Mouse (Mus musculus): ENCODE measurements around the gene Rhod.
"Not testable (repeated sequence)": the region's sequence is repeated elsewhere in the genome, so short reads cannot be mapped to it uniquely, and the experiment has no call there.

Rhod gene

DNA sequence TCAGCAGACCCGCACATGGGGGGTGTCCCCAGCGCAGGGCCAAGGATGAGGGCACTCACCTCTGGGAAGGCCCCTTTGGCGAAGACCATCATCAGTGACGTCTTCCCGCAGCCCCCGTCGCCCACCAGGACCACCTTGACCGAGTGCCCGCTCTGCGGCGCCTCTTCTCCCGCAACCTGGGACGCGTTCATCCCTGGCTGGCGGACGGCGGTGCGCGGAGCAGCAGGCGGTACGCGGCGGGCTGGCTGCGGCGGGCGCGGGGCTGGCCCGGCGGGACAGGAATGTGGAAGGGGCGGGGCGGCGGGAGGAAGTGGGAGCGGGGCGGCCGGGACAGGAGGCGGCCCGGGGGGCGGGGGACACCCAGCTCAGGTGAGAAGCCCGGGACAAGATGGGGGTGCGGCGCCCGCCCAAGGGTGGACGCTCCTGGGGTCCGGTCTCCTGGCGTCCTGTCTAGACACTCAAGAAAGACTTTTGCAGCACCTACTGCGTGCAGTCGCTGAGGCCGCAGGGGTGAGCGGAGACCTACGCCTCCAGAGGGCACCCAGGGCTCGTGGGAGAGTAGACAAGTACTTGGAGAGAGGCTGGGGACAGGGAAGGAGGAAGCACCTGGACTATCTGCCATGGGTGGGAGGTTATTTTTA, at the start of gene Rhod:
TSS of gene Rhod (minus strand) at position 272 of the 641 bp plus-strand sequence.
- peak; percentile 34 to 39 for DNase-seq

DNA sequence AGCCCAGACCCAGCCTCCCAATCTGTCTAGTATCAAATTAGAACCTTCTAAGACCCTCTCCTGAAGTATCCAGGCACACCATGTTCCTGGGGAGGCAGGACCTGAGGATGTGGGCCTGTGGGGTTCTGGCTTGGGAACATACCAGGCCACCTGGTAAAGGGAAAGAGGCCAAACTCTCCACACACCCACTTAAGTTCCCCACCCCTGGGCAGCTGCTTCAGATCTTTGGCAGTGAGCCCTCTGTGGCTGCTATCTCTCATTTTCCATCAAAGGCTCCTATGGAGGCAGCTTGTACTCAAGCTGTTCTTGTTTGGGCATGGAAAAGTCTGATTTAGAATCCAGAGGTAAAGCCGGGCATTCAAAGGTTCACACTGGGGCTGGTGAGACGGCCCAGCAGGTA, 48.6 kb upstream of the Rhod start:
- no peak for DNase-seq

DNA sequence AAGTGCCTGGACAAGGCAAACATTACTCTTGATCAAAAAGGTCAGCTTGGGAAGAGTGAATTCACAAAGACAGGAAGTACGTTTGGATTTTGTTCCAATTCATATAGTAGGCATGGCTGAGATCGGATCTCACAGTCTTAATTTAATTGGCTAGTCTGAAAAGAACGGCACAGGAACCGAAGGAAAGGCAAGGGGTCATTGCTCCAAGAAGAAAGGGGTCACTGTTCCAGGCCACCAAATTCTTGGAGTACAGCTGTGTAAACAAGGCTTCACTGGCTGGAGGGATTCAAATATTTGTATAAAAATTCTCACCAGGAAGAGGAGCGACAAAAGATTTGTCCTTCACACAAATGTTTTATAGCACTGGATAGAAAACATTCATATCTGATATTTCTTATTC, 45.8 kb upstream of the Rhod start:
- no peak for DNase-seq

DNA sequence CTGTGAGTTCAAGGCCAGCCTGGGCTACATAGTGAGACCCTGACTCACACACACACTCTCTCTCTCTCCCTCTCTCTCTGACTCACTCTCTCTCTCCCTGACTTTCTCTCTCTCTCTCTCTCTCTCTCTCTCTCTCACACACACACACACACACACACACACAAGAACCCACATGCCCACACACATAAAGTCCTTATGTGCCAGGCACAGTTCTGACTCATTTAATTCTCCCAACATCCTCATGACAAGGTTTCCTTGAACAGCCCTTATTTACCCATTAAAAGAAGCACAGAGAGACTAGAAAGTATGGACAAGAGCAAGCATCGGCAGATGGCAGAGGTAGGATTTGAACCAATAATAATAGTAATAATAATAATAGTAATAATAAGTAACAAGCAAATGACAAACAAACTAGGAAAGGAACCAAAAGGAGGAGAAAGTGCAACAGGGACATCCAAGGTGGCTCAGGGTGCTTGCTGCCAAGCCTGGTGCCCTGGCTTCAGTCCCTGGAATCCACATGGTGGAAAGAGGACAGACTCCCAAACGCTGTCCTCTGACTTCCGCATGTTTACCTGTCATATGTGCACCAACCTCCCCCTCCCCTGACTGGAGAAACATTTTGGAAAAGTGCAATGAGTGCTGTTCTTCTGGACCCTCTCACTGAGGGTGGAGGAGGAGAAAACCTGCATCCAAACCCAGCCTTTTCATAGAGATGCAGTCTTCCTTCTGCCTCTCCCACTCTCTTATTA, 43.1 kb upstream of the Rhod start:
- no peak for DNase-seq

DNA sequence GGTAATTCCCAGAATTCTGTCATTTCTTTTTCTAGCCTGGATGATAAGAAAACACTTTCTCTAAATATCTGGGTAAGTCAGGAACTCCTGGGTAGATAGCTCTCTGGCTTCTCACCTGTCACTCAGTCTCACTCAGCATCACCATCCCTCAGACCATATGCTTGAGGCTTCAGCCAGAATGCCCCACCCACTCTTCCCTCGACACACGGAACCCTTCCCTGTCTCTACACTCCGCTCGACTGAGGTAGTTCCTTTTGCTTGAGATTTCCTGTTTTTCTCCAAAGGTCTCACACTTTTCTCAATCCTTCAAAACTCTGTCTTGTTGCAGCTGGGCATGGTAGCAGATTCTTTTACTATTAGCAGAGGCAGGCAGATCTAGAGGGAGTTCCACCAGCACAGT, 42.1 kb upstream of the Rhod start:
- no peak for DNase-seq

DNA sequence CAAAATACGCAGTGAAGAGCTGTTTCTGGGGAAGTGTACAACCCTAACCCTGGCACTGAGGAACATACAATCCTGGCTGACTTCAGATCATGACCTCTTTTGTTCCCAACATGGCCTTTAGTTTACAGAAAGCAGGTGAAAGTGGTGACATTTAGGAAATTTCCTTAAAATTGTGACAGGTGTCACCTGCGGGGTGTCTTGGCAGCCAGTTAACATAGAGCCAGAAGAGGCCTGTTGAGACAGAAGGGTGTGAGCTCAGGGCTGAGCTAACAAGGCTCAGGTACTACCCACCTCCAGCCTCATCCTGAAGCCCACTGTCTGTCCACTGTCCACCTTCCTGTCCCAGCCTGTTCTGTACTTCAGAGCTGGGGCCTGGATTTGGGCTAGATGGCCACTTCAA, 40.8 kb upstream of the Rhod start:
- DNase-seq, result no peak

DNA sequence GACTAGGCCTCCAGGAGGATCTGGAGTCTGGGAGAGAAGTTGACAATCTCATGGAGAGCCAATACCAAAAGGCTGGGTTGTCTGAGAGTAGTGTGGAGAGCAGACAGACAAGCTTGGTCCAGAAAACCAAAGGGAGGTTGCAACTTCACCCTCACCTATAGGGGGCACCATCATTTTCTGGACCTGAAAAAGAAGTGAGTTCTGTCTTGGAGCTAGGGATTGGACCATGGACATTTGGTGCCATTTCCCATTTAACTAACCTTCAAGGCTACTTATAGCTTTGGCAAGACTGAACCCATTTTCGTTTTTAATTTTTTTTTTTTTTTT, 38.9 kb upstream of the Rhod start:
- peak; percentile 17 to 25 for DNase-seq

DNA sequence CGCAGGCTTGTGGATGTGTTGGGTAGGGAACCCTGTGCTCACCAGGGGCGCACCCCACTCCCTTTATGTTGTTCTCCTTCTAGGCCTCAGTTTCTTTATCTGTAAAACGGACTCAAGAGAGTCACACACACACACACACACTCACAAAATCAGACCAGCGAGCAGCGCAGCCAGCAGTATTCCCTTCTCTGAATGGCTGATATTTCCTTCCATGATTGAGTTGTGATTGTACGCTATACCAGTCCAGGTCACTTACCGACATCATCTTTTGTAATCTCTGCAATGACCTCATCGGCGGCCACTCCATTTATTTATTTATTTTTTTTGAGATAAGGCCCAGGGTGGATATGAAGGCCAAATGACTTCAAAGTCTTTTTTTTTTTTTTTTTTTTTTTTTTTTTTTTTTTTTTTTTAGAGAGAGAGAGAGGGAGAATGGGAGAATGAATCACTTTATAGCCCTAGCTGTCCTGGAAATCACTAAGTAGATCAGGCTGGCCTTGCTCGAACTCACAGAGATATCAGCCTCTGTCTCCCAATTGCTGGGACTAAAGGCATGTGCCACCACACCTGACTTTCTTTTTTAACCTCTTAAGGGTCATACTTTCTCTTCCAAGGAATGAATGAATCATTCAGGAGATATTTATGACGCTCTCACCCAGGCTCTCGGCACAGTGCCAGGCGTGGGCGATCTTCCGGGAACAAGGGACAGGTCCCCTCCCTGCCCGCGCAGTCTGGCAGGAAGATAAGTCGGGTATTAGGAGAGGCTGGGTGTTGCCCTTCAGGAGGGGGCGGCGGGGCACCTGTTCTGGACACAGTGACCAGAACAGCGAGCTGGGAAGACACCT, 38.3 kb upstream of the Rhod start, which contains the start of gene Syt12:
TSS of gene Syt12 (minus strand) at position 103 of the 845 bp plus-strand sequence.
- DNase-seq, result no peak

DNA sequence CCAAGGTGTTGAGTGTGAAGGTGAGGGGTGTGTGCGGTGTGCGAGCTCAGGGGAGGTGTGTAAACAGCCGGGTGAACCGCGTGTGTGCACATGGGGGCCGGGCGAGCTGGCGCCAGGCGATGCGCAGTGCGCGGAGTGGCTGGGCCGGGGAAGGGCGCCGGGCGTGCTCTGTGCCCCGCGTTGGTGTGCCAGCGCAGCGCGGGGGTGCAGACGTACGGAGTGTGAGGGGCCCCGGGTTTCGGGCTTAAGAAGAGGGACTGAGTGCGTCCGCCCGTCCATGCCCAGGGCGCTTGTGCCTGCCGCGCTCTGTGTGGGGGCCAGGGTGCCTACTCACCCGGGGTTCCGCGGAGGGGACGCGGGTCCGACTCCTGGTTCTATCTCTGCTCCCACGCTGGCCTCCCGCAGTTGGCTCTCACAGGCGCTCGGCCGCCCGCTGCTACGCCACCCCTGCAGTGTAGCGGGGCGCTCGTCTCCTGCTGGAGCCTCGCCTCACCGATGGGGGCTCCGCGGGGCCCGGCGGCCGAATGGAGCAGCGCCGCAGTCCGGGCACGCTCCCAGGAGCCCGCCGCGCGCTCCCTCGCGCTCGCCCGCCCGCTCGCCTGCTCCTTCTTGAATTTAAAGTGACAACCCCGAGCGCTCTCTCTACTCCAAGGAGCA, 37.5 kb upstream of the Rhod start:
- DNase-seq, result no peak

DNA sequence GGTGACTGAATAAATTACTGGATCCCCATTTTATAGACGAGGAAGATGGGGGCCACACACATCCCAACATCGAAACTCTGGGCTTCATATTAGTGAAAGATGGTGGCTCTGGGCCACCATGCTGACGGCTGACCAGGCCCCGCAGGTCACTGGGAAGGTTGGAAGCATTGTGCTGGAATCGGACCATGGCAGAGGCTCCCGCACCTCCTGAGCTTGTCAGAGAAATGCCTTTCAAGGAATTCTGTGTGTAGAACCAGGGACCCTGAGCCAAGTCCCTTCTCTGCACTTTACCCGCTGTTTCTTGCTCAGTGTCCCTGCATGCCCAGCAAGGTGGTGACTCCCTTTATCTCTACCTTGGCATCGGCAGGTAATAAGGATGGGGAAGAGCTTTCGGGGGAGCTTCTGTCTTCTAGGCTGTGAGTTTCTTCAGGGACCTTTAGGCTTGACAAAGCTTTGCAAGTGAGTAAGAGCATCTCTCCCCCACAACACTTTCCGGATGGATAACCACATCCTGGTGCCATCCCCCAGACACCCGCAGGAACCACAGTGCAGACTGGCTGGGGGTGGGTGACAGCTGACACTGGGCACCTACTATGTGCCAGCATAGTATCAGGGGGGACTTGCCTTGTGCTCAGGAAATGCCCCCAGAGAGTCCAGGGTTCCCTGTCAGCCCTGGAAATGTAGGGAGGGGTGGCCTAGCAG, 36.1 kb upstream of the Rhod start:
- DNase-seq, result no peak

DNA sequence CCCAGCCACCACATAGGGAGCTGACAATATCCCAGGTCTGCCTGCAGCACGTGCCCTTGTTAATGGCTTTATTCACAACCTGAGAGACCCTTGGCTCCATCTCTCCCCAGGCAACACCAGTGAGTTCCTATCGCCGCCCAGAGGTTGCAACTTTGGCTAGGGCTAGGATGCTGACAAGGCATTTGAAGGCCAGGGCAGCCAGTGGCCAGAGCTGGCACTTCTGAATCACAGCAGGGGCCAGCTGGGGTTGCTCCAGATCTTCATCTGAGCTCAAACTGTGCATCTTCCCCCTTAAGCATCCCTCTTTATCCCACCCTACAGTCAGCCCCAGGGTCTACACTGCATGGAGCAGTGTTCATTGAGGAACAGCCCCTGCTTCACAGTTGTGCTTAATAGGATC, 35.5 kb upstream of the Rhod start:
- DNase-seq, result no peak

DNA sequence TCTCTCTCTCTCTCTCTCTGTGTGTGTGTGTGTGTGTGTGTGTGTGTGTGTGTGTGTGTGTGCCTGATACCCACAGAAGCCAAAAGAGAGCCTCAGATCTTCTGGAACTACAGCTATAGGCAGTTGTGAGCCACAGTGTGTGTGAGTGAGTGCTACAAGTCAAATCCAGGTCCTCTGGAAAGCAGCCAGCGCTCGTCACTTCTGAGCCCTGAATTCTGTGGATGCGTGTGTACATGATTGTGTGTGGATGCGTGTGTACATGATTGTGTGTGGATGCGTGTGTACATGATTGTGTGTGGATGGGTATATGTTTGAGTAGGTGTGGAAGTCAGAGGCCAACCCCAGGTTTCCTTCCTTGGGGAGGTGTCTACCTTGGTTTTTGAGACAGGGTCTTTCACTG, 34.3 kb upstream of the Rhod start:
- no peak for DNase-seq

DNA sequence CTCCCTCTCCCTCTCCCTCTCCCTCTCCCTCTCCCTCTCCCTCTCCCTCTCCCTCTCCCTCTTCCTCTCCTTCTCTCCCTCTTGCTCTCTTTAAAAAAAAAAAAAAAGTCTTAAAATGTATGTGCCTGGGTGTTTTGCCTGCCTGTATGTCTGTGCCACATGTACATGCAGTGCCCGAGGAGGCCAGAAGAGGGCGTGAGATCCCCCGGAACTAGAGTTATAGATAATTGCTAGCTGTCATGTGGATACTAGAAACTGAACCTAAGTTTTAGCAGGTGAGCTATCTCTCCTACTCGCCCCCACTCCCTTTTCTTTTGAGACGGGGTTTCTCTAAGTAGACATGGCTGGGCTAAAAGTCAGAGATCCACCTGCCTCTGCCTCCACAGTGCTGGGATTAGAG, 29.1 kb upstream of the Rhod start:
- peak; percentile 44 to 55 for DNase-seq

DNA sequence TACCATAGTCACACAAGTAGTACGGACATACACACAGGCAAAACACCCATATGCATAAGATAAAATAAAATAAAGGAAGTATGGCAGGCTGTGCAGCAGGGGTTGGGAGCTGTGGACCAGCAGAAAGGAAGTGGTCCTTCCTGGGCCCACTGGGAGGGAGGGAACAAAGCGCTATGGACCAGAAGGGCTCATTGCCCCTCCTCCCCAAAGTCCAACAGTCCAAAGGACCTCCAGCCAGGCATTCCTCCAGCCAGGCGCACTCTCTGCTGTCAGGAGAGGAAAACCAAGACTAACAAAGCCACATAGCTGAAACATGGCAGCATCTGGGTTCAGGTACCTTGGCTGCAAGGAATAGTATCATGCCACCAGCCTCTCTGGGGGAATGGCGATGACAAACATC, 25.4 kb upstream of the Rhod start:
- no peak for DNase-seq

DNA sequence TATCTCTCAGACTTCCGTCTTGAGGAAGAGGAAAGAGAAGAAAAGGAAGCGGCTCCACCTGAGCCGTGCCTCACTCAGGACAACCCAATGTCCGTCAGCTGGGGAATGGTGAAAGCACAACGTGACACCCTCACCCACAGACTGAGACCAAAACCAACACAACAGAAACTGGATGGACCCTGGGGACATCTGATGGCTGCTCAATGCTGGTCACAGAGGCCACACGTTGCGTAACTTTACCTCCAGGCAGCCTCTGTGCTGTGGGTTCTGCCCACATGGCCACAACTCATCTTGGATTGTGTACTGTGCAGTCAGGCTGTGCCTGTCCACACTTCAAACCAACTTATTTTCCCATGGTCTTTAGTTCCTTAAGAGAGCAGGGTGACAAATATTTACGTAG, 22.7 kb upstream of the Rhod start:
- no peak for DNase-seq

DNA sequence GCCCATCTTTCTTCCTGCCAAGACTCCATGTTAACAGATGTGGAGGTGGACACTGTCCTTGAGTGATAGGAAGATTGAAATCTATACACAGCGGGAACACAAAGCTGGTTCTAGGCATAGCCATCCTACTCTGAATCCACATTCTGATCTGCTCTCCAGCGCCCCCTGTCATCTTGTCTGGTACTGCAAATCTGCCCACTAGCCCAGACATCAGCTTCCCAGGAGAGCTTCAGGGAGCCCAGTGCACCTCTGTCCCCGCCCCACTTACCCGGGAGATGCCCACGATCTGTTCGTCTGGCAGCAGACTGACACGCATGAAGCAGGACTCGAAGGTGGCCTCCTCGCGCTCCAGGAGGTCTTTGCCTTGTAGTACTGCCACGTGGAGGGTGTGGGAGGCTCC, 17.0 kb upstream of the Rhod start:
- DNase-seq, result peak; percentile 79

DNA sequence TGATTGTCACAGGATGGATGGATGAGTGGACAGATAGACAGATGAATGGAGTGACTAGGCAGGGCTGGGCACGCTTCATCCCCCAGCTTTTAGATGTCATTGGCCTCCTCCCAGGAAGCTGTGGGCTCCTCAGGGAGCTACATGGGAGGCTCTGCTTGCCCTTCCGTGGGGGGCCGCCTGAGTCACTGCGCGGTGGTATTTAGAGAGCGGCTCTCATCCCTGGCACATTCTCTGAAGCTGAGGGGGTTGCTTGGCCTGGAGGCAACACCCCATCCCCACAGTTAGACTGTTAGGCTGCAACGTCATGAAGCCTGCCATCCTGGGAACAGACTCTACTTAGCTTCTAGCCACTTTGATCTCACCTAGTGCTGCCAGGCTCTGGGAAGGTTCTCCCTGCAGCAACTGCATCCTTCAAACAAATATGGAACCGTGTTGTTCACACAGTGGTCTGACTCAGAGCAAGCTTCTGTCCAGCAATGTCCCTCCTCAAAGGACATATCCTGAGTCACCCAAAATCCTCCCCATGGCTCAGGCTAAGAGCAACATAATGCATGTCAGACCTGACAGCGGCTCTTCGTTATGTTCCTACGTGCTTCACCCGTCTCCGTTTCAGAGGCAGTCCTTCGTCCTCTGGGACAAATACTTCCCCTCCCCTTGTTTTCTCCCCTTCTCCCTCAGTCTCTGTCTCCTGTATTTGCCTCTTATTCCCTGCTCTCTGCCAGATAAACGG, 16.0 kb upstream of the Rhod start:
- DNase-seq, result no peak

DNA sequence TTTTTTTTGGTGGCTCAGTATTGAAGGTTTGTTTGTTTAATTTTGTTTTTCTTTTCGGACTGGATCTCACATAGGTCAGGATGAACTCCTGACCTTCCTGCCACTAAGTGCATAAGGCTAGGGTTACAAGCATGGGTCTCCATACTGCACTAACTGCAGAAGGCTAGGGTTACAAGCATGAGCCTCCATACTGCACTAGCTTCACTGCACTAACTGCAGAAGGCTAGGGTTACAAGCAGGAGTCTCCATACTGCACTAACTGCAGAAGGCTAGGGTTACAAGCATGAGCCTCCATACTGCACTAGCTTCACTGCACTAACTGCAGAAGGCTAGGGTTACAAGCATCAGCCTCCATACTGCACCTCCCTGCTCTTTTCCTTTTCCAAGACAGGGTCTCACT, 14.8 kb upstream of the Rhod start:
- DNase-seq, result not testable (repeated sequence)

DNA sequence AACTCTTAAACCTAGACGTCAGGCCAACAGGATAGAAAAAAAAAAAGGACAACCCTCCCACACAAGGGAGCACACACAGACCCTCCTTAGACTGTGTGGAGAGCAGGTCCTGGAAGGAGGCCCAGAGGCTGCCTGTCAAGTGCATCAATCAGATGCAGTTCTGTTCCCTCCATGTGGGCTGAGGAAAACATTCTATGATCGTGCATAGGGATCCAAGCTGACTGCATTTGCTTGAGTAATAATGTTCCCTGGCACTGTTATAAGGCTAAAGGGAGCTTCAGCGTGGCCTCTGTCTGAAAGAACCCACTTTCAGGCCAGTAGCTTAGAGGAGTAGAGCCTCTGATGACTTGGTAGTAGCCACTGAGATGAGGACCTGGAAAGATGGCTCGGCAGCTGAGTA, 13.3 kb upstream of the Rhod start:
- DNase-seq, result no peak

DNA sequence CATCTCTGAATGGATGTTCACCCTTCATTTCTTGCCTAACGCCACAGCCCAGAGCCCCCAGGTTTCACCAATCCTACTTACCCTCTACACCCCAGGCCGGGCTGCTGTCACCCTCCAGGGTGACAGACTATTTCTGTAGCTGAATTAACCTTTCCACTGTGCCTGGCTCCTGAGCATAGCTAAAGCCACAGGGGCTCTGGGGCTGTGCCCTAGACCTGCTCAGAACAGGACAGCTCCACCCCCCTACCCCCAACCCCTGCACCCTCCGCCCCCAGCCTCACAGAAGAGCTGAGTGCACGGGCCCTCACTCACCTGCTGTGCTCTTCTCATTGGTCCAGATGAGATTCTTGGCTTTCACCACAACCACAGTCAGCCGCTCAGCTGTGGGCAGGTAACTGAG, 12.7 kb upstream of the Rhod start:
- DNase-seq, result no peak

DNA sequence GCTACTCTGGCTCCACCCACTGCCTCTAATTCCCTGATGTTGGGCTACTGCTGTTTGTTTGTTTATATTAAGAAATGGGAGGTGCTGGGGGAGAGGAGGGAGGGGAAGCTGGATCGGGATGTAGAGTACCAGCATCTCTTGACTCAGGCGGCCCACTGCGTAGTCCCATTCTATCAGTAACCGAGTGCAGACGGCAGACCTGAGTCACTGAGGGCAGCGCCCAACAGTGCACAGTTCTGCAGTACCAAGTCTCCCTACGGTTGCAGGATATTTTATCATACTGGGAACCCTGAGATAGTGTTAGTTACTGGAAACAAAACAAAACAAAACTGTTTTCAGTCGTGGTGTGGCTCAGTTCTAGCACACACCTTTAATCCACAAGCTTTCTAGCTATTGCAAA, 11.9 kb upstream of the Rhod start:
- DNase-seq, result no peak

DNA sequence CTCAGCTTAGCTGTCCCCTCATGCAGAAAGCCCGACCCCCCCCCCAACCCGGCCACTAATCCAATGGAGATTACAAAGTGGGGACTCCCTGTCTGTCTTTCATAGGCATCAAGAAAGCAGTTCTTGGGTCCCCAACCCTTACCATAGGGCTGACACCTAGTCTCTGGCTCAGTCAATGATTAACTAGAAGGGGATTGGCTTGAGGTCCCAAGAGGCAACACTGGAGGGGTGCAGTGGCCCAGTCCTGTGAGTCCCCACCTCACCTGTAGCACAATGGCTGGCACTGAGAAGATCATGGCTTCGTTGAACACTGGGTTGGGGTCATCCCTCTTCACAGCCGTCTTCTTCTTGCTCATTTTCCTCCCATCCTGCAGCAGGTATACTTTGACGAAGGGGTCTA, 11.4 kb upstream of the Rhod start:
- no peak for DNase-seq
